Mouse (Mus musculus) limb, embryonic 15.5 days (tissue): ENCODE data around the gene Cdh23. TPM values are rescaled to one million over a fixed set of nuclear protein-coding genes. Genes with fewer than 3 reads are reported as not detected.

Experiments
- ATAC-seq: fragments of 200-750 bp; cut with Nextera tagmentation; 2 replicates; pipeline ENCODE4 v1.8.0; 2017; ENCODE audit warnings: low read depth, moderate TSS enrichment; ENCODE audit not compliant: insufficient number of reproducible peaks, low FRiP score, low TSS enrichment
- H3K27ac ChIP-seq: fragments of 300-500 bp; sonication (generic); 2 replicates; pipeline ENCODE4 v1.5.1; 2015; ENCODE audit warnings: moderate library complexity, mild to moderate bottlenecking, inconsistent platforms
- H3K27me3 ChIP-seq: fragments of 300-500 bp; sonication (generic); 2 replicates; pipeline ENCODE4 v1.6.1; 2015; ENCODE audit warnings: inconsistent platforms
- H3K36me3 ChIP-seq: fragments of 300-500 bp; sonication (generic); 2 replicates; pipeline ENCODE4 v1.6.1; 2015; ENCODE audit warnings: inconsistent platforms
- H3K4me1 ChIP-seq: fragments of 300-500 bp; sonication (generic); 2 replicates; pipeline ENCODE4 v1.6.1; 2015; ENCODE audit warnings: inconsistent platforms
- H3K4me2 ChIP-seq: fragments of 300-500 bp; sonication (generic); 2 replicates; pipeline ENCODE4 v1.6.1; 2015; ENCODE audit warnings: mild to moderate bottlenecking, inconsistent platforms
- H3K4me3 ChIP-seq: fragments of 300-500 bp; sonication (generic); 2 replicates; pipeline ENCODE4 v1.5.1; 2015; ENCODE audit warnings: mild to moderate bottlenecking, inconsistent platforms
- H3K9ac ChIP-seq: fragments of 300-500 bp; sonication (generic); 2 replicates; pipeline ENCODE4 v1.6.1; 2015; ENCODE audit warnings: inconsistent platforms
- H3K9me3 ChIP-seq: fragments of 300-500 bp; sonication (generic); 2 replicates; pipeline ENCODE4 v1.6.1; 2016; ENCODE audit warnings: inconsistent platforms
- WGBS: fragments of 180-500 bp; shearing (Covaris S2); methylation state at CpG from one replicate; pipeline ENCODE4 v1.1.7; 2015; 5-methylcytosine and 5-hydroxymethylcytosine counted together
- polyA plus RNA-seq: library from polyadenylated mRNA; unstranded; fragments of >200 nt; fragmentation: Nextera tagmentation; extraction: Ambion mirVana; gene quantifications from 2 replicates; pipeline ENCODE4 v1.2.1, GENCODE M21; 2015

Gene Cdh23
- polyA plus RNA-seq, 1 experiment from 2014 or later = 1.6 TPM

- H3K4me2 ChIP-seq = no peak overlapping the region
- ATAC-seq = no peak
- H3K4me3 ChIP-seq = no peak overlapping the region
- WGBS = 25% methylated on average over 7 of the region's 7 CpGs
- no peak overlapping the region for H3K27ac ChIP-seq
- H3K36me3 ChIP-seq = no peaks in the 10 kb centered on the region
- H3K4me1 ChIP-seq = peaks cover 24% of the 10 kb centered on the region
- H3K9me3 ChIP-seq = no peaks in the 10 kb centered on the region
- no peaks in the 10 kb centered on the region for H3K27me3 ChIP-seq
- no peak overlapping the region for H3K9ac ChIP-seq
Measured at GRCm38 (mm10) chr10:60562946-60563345, 133.3 kb downstream of the Cdh23 start.

- no peaks in the 10 kb centered on the region for H3K9me3 ChIP-seq
- no peak overlapping the region for H3K9ac ChIP-seq
- no peak for ATAC-seq
- H3K4me1 ChIP-seq = peaks cover 5% of the 10 kb centered on the region
- no peak overlapping the region for H3K4me3 ChIP-seq
- no peak overlapping the region for H3K4me2 ChIP-seq
- no peak overlapping the region for H3K27ac ChIP-seq
- no peaks in the 10 kb centered on the region for H3K27me3 ChIP-seq
- 26% methylated on average over 9 of the region's 9 CpGs for WGBS
- no peaks in the 10 kb centered on the region for H3K36me3 ChIP-seq
Measured at GRCm38 (mm10) chr10:60558491-60558927, 137.8 kb downstream of the Cdh23 start.

GRCm38 (mm10) chr10:60552951-60553635, 143.2 kb downstream of the Cdh23 start:
- H3K4me2 ChIP-seq = no peak overlapping the region
- H3K27me3 ChIP-seq = no peaks in the 10 kb centered on the region
- no peak overlapping the region for H3K4me3 ChIP-seq
- H3K27ac ChIP-seq = no peak overlapping the region
- no peaks in the 10 kb centered on the region for H3K4me1 ChIP-seq
- ATAC-seq = no peak
- 62% methylated on average over 4 of the region's 4 CpGs for WGBS
- no peak overlapping the region for H3K9ac ChIP-seq
- H3K36me3 ChIP-seq = no peaks in the 10 kb centered on the region
- H3K9me3 ChIP-seq = no peaks in the 10 kb centered on the region

GRCm38 (mm10) chr10:60539164-60539914, 157.0 kb downstream of the Cdh23 start:
- no peak overlapping the region for H3K4me2 ChIP-seq
- no peak overlapping the region for H3K4me3 ChIP-seq
- H3K9me3 ChIP-seq = no peaks in the 10 kb centered on the region
- H3K9ac ChIP-seq = no peak overlapping the region
- no peak for ATAC-seq
- no peaks in the 10 kb centered on the region for H3K27me3 ChIP-seq
- 68% methylated on average over 18 of the region's 18 CpGs for WGBS
- H3K27ac ChIP-seq = no peak overlapping the region
- H3K4me1 ChIP-seq = peaks cover 7% of the 10 kb centered on the region; the same call in 1 of the 2 replicates
- H3K36me3 ChIP-seq = no peaks in the 10 kb centered on the region

GRCm38 (mm10) chr10:60536098-60536811, 160.0 kb downstream of the Cdh23 start:
- peak overlapping the region; percentile 28 for H3K4me2 ChIP-seq
- no peak overlapping the region for H3K27ac ChIP-seq
- 9% methylated on average over 13 of the region's 14 CpGs for WGBS
- H3K27me3 ChIP-seq = no peaks in the 10 kb centered on the region
- ATAC-seq = peak; percentile 37; the same call in 1 of the 2 replicates
- H3K4me3 ChIP-seq = no peak overlapping the region
- H3K9ac ChIP-seq = no peak overlapping the region
- peaks cover 7% of the 10 kb centered on the region; the same call in 1 of the 2 replicates for H3K4me1 ChIP-seq
- no peaks in the 10 kb centered on the region for H3K9me3 ChIP-seq
- H3K36me3 ChIP-seq = no peaks in the 10 kb centered on the region

- Histone ChIP-seq H3K4me1 (peaks cover 7% of the 10 kb centered on the region; the same call in 1 of the 2 replicates), H3K27ac (no peak overlapping the region), H3K9me3 (no peaks in the 10 kb centered on the region), H3K36me3 (no peaks in the 10 kb centered on the region), H3K4me2 (no peak overlapping the region), H3K9ac (no peak overlapping the region), H3K4me3 (no peak overlapping the region), H3K27me3 (0 out of 2 replicates have a peak, but pooled peaks cover 5% of the 10 kb centered on the region)
- WGBS = 69% methylated on average over 4 of the region's 4 CpGs
- no peak for ATAC-seq
Measured at GRCm38 (mm10) chr10:60532502-60532901, 163.8 kb downstream of the Cdh23 start.

GRCm38 (mm10) chr10:60531349-60531748, 164.9 kb downstream of the Cdh23 start:
- no peaks in the 10 kb centered on the region for H3K9me3 ChIP-seq
- H3K27me3 ChIP-seq = 0 out of 2 replicates have a peak, but pooled peaks cover 8% of the 10 kb centered on the region
- ATAC-seq = no peak
- H3K4me1 ChIP-seq = peaks cover 4% of the 10 kb centered on the region; the same call in 1 of the 2 replicates
- no peak overlapping the region for H3K4me3 ChIP-seq
- no peak overlapping the region for H3K27ac ChIP-seq
- 38% methylated on average over 2 of the region's 2 CpGs for WGBS
- no peak overlapping the region for H3K4me2 ChIP-seq
- H3K36me3 ChIP-seq = no peaks in the 10 kb centered on the region
- H3K9ac ChIP-seq = no peak overlapping the region

GRCm38 (mm10) chr10:60530633-60531032, 165.7 kb downstream of the Cdh23 start:
- Histone ChIP-seq H3K27me3 (0 out of 2 replicates have a peak, but pooled peaks cover 8% of the 10 kb centered on the region), H3K4me2 (no peak overlapping the region), H3K27ac (no peak overlapping the region), H3K9ac (no peak overlapping the region), H3K9me3 (no peaks in the 10 kb centered on the region), H3K4me1 (peaks cover 9% of the 10 kb centered on the region), H3K36me3 (no peaks in the 10 kb centered on the region), H3K4me3 (no peak overlapping the region)
- no peak for ATAC-seq
- WGBS = 77% methylated on average over 10 of the region's 10 CpGs

GRCm38 (mm10) chr10:60527949-60528348, 168.3 kb downstream of the Cdh23 start:
- ATAC-seq = no peak
- Histone ChIP-seq H3K4me1 (peaks cover 8% of the 10 kb centered on the region), H3K4me3 (no peak overlapping the region)

GRCm38 (mm10) chr10:60525081-60525480, 171.2 kb downstream of the Cdh23 start:
- Histone ChIP-seq H3K4me2 (no peak overlapping the region), H3K9me3 (no peaks in the 10 kb centered on the region), H3K9ac (no peak overlapping the region), H3K4me1 (peaks cover 8% of the 10 kb centered on the region), H3K27me3 (0 out of 2 replicates have a peak, but pooled peaks cover 8% of the 10 kb centered on the region), H3K27ac (no peak overlapping the region), H3K4me3 (no peak overlapping the region), H3K36me3 (no peaks in the 10 kb centered on the region)
- 71% methylated on average over 8 of the region's 8 CpGs for WGBS
- ATAC-seq = no peak

More at GRCm38 (mm10) chr10:60527949-60528348, 168.3 kb downstream of the Cdh23 start:
- Histone ChIP-seq H3K27me3 (0 out of 2 replicates have a peak, but pooled peaks cover 8% of the 10 kb centered on the region), H3K9me3 (no peaks in the 10 kb centered on the region), H3K27ac (no peak overlapping the region), H3K36me3 (no peaks in the 10 kb centered on the region), H3K9ac (no peak overlapping the region), H3K4me2 (no peak overlapping the region)
- 81% methylated on average over 7 of the region's 7 CpGs for WGBS

- 82% methylated on average over 11 of the region's 11 CpGs for WGBS
- H3K9ac ChIP-seq = no peak overlapping the region
- ATAC-seq = no peak
Measured at GRCm38 (mm10) chr10:60516286-60516685, 180.0 kb downstream of the Cdh23 start.

More at GRCm38 (mm10) chr10:60516286-60516685, 180.0 kb downstream of the Cdh23 start:
- H3K4me1 ChIP-seq = no peaks in the 10 kb centered on the region
- H3K4me2 ChIP-seq = no peak overlapping the region
- no peaks in the 10 kb centered on the region for H3K36me3 ChIP-seq
- no peak overlapping the region for H3K27ac ChIP-seq
- H3K27me3 ChIP-seq = no peaks in the 10 kb centered on the region
- no peak overlapping the region for H3K4me3 ChIP-seq
- no peaks in the 10 kb centered on the region for H3K9me3 ChIP-seq
